Mouse (Mus musculus) retina, embryonic 14.5 days (tissue): ENCODE results near the gene Pold2.

Experiments used
- DNase-seq: peaks from one replicate; pipeline ENCODE4 v3.0.0-alpha.2; 2015; ENCODE audit warnings: low spot score

The Pold2 gene

DNA sequence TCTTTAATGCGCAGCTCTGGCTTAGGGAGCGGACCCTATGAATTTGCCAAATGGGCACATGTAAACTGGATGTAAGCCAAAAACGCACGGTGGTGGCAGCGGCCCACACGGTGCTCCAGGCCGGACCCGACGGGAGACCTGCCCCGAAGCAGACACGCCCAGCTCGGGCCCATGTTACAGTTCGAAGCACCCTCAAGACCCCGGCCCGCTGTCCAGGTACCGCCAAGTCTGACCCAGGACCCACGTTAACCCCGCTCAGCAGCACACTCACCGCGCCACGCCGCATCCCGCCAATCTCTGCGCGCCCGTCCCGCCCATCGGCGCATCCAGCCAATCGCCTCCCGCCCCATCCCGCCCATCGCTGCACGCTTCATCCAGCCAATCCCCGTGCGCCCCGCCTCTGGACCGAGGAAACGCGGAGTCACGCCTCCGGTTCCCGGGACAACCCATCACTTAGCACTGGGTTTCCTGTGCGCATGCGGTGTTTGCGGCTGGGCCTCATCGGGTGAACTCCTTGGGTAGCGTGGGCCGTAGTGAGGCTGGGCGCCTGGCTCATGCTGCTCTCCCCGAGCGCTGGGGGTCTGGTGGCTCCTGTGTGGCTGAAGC, at the start of gene Pold2:
Gene Pold2 (minus strand): TSS at position 372 of the 606 bp plus-strand sequence.
- DNase-seq: peak; percentile 97

DNA sequence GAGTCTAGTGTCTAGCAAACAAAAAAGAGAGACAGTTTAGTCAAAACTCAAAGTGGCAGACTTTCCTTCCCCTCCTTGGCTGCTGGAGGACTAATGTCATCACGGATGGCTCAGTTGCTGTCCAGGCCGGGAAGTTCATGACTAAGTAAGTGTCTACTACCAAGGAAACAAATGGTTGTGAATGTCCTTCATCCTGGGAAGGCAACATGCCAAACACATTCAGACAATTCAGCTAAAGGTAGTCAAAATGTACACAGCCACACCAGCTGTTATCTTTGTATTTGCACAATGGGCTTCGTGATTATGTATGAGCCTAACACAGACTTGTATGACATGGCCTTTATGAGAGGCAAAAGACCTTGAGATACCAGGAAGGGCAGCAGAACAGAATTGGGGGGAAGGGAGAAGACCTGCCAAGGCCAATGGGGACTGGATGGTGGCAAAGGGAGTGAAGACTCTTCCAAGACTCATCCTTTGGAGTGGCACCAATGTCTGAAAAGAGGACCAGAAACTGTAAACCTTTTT, 48.7 kb upstream of the Pold2 start:
- DNase-seq: no peak

DNA sequence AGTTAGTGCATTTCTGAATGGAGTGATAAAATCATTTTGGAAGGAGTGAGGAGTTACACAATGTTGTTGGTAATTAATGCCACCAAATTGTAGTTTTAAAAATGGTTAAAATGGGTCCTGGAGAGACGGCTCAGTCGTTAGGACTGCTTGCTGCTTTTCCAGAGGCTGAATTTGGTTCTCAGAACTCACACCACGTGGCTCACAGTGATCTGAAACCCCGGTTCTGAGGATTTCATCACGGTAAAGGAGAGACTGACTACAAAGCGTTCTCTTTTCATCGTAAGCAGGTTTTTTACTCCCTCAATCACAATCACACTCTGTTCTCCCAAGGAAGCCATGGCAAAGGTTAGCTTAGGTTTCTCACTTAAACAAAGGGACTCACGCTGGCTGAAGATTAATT, 46.6 kb upstream of the Pold2 start:
- no peak for DNase-seq

DNA sequence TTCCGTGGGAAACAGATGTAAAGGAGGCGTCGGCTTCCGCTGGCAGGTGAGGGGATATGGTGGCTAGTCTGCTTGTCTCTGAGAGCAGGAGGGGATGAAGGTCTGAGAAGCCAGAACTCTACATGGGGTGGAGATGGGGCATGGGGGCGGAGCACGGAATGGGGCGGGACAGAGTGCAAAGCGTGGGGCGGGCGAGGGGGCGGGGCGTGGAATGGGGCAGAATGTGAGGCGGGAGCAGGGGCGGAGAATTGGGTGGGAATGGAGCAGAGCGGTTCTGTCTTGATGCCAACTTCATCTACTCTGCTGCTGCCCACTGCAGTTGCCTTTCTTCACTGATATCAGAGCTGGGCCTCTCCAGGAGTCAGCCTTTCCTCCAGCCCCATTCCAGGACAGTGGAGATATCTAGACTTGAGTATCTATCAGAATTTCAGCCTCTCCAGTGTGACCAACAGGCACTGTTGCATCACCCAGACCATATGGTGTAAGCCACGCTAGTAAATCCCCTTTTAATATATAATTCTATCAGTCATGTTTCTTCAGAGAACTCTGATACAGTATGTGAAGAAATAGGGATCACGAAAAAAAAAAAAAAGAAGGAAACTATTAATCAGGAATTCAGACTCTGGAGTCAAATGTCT, 42.4 kb upstream of the Pold2 start:
- no peak for DNase-seq

DNA sequence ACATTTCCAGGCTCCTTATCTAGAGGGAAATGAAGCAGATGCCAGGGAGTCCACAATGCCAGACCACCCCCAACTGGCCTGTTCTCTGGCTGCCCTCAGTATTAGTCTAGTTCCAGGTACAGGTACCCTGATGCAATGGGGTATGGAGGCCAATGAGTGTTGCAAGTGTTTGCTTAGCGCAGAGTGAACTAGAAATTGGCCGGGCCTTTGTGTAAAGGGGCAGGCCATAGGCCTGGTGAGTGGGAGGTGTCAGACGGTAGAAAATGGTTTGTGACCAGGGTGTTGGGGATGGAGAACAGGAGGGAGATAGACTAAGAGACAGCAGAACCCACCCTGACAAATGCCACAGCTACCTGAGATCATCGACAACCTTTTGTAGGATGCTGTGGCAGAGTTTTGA, 41.5 kb upstream of the Pold2 start:
- DNase-seq: no peak

DNA sequence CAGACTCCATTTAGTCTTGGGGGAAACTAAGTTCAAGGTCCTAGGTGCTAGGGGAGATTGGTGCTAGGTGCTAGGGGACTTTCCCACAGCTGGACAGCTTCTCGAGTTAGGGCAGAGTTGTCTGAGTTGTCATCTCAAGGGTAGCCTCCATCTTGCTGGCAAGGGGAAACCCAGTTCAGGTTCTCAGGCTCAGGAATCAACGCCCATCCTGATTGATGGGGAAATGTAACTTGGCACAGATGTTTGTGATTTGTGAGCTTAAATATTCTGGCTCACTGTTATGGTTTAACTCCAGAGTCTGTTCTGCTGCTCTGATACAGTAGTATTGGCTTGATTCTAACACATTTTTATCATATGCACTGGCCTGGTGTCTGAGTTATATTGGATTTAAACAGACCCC, 40.0 kb upstream of the Pold2 start:
- DNase-seq: no peak

DNA sequence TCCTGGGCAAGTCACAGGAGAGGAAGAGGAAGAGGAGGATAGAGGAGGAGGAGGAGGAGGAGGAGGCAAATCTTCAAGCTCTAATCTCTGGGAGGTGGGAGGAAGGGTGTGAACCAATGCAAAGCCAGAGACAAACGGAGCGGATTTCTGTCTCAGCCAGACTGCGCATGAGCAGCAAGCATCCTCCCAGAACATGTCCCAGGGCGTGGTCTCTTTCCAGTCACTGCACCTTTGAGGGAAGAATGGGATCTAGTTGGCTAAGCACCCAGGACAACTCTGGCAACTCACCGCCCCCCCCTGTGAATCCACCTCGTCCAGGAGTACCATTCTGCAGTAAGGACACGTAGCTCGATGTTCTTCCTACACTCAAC, 38.1 kb upstream of the Pold2 start:
- no peak for DNase-seq

DNA sequence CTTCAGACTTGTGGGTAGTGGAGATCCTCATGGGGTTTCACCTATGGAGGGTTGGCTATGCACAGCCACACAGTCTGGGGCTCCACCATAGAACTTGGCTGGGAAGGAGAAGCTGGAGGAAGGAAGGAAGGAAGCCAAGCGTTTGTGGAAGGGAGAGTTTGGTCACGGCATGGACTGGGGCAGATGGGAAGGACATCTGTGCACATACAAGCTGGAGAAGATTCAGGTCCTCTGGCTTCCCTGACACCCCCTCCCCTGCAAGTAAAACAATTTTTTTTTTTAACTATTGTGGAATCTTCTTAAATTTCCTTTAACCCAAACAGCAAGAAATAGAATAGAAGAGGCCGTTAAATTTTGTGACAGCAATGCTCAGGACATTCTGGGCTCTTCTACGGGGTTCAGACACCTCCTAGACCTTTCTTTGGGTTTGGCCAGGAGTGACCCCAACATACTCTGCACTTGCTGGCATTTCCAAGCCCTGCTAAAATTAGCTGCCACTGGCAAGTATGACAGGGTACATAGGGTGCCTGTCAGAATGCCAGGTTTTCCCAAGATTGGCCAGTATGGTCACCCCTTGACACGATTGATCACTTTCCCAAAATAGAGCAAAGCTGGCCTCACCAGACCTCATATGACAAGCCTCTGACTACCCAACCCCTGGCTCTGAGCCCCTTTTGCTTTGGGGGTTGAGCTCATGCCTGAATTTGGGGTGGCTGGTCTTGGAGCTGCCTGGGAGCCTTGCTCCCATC, 37.5 kb upstream of the Pold2 start:
- no peak for DNase-seq

DNA sequence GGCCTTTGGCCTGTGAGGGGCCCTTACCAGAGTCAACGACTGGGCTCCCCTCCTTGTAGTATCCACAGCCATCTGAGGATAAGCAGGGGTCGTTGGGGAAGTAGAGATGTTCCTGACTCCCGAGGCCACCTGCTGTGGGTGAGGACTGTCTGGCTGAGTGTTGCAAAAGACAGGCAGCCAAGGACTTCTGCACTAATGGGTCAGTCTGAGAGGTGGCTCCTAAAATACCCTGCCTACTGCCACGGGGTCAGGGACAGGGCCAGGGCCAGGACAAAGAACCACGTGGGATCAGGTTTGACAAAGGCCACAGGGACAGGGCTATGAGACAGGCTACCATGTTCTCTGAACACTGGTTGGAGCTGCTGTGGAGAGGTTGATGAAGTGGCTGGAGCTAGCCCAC, 36.8 kb upstream of the Pold2 start:
- DNase-seq: no peak

DNA sequence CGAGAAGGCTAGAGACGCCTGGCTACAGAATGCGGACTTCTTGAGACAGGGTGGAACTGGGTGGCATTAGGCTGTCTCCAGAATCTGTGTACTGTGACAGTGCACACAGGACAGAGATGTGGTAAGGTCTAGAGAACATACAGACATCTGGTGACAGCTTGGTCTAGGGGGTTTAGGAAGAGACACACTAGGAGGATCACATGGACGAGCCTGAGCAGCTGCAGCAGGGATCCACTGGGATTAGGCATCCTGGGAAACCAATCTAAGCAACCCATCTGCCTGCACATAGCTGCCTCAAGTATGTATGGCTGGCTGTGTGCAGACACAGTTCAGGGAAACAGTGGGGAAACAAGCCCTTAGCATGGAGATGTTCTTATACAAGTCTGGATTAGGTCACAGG, 35.8 kb upstream of the Pold2 start:
- peak; percentile 45 for DNase-seq

DNA sequence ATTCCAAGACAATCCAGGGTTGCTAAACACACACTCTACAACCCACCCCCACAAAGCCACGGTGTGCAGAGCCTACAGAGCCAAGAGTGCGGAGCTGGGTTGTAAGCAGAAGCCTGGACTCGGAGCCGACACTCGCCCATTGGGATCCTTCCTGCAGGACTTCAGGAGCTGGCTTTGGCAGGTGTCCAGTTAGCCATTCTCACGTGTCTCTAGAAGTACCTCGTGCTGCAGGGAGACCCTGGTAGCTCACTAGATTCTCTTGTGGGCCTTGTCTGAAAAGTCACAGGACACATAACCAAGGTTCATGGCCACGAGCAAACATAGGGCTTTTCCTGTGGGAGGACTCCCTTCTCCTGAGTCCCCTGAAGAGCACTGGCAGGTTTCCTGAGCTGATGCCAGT, 35.2 kb upstream of the Pold2 start:
- DNase-seq: no peak

DNA sequence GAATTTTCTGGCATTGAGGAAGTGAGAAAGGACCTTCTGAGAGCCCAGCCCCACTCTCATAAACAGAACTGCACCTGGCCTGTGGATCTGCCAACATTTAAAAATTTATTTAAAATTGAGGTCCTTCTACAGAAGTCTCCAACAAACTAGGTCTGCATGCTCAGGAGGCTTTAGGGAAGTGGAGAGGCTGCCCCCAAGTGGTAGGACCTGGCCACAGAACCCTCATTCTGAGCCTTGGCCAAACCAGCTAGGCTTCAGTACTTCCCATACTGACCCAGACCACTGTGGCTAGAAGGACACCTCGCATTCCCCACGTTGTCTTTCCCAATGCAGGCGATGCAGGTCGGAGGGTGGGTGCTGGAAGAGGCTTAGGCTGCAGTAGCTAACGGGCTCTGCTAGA, 34.5 kb upstream of the Pold2 start:
- peak; percentile 75 for DNase-seq

DNA sequence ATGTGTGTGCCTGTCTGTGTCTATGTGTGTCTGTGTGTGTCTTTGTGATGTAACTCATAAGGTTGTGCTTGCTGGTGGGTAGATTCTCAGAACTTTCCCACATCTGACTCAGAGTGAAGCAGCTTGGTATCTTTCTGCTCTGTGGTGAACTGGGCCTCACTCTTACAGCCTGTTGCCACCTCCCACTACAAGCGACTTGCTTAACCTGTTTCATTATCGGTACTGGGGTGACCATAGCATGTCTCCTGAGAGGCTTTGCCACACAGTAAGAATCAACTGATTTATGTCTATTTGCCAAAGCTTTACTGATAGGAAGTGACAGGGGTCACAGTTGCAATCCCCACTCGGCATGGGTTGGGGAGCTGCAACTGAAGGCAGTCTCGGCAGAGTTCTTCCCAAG, 30.6 kb upstream of the Pold2 start:
- DNase-seq: no peak

DNA sequence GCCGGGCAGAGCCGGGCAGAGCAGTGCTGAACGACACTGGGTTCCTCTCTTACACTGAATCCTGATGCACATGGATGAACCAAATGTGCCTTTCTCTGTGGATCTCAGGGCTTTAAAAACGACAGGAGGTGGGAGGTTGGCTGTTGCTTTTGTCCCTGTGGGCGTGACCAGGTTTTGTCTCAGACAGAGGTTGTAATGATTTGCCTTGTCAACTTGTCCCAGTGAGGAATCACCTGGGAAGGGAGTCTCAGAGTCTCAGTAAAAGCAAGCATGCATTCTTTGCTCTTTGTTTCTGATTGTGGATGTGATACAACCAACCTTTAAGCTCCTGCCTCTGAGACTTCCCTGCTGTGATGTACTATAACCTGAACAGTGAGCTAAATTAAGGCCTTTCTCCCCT, 29.0 kb upstream of the Pold2 start:
- no peak for DNase-seq

DNA sequence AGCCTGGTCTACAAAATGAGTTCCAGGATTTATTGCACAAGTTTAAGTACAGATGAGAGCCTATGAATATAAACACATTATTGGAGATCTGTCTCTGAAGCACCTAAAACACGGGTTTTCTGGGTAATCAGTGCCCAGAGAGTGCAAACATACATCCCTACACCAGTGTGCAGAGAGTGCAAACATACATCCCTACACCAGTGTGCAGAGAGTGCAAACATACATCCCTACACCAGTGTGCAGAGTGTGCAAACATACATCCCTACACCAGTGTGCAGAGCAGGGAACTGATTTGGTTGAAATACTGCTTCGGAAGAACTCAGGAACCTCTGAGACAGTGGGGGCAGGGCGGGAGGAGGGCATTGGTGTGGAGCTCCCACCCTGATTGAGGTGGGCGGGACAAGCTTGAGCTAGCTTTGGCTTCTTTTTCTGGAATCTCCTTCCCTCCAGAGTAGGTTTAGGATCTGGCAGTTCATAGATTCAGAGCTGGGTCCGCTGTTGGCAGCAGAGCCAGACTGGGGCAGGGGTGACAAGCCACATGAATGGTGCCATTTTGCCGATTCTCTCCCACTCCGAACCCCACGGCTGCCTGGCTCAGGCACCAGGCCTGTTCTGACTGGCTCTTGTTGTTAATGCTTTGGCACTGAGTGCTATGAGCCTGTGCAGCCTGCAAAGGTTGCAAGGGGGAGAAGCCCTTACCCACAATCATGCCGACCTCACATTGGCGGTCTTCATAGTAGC, 27.9 kb upstream of the Pold2 start:
- DNase-seq: no peak

DNA sequence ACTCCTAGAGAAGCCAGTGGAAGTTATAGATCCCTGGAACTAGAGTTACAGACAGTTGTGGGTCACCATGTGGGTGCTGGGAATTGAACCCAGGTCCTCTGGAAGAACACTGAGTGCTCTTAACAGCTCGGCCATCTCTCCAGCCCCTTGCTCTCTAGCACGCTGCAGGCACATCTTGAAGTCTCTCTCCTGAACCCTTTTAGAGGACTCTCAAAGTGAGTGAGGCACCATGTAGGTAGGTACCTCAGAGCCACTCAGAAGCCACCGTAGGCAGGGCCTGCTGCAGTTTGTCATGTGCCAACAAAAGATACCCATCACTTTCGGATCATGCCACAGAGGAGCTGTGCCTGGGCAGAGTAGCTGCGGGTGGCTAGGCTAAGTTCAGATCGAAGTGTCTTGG, 26.8 kb upstream of the Pold2 start:
- DNase-seq: no peak

DNA sequence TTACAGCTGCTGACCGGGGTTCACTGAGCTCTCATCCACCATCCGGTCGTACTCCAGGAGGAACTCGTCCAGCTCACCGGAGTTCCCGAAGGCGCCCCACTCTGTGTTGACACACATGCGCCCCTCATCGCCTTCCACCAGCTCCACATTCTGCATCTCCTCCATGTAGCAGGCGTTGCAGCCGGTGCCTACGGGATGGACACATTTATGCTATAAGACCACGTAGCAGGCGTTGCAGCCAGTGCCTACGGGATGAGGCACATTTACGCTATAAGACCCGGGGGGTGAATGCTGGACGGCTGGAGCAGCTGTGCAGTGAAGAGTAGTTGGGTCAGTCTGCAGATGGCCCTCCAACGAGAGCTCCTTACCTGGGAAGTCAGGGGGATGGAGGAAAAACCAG, 26.3 kb upstream of the Pold2 start:
- DNase-seq: no peak

DNA sequence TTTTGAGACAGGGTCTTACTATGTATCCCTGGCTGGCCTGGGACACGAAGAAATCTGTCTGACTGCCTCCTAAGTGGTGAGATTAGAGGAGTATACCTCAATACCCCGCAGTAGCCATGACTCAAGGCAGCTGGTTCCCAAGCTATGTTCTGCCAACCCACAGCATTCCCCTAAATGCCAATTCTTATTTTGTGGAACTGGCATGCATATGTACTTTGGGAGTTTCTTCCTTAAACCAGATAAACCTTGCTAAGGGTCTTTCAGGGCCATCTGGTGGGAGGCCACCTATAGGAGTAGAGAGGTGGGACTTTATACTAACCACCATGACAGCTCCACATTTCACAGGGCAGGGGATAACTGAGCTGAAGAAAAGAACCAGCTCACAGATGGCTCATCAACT, 25.8 kb upstream of the Pold2 start:
- no peak for DNase-seq

DNA sequence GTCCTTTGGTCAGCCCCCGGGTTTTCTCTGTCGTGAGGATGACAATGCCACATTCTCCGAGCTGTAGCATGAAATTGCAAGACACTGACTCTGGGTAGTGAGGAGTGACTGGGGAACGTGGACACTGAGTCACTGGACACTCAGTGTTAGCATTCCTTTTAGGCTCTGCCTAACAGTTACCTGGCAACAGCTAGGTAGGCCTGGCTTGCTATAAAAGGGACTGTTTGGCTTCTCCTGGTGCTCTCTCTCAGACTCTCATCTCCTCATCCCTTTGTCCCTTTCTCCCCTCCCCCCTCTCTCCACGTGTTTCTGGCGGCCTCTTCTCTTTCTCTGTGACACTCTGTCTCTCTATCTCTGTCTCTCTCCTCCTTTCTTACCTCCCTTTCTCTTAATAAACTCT, 24.3 kb upstream of the Pold2 start:
- no peak for DNase-seq

DNA sequence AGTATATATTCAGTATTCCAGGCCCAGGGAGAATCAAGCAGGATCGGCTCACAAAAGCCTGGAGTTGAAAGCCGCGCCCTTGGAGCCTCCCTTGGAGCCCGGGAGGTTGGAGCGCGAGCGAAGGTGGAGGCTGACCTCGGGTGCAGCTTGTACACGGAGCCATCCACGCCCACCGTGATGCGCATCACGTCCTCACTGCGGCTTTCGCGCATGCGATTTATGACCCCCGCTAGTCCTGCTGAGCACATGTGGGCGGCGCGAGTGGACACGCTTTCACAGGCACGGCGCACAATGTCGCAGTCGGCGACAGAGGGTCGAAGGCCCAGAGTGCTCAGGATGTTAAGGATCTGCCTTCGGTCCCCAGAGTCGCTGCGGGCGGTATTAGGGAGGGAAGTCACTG, 23.9 kb upstream of the Pold2 start:
- peak; percentile 78 for DNase-seq

DNA sequence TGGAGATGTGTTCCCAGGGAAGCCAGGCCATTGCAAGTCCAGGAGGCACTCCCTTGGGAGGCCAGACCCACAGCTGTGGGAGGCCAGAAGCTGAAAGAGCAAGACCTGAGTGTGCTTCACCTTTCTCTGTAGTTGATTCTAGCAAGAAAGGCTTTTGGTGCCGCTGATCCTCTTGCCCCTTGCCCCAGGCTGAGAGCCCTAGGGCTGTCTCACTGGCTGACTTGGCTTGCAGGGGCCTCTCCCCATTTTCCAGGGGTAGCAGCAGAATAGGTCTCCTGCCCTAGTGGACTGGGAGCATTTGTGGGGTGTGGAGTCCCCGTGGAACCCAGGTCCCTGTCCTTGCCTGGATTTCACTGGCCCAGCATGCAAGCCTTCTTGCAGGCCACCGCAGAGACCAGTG, 23.2 kb upstream of the Pold2 start:
- no peak for DNase-seq

DNA sequence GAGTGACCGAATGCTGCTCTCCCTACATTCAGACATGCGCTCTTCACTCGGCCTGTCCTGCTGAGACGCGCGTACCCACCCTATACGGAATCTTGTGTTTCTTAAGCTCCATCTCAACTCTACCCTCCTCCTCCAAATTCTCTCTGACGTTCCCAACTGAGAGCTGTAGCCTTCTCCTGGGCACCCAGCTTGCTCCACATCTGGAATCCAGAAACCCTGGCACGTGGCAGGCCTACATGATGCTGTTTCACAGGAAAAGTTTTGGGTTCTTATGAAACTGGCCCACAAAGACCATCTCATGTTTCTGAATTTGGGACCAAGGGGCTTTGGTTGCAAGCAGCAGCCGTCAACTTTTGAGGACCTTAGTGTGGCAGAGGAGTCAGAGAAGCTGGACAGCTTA, 21.2 kb upstream of the Pold2 start:
- DNase-seq: no peak

DNA sequence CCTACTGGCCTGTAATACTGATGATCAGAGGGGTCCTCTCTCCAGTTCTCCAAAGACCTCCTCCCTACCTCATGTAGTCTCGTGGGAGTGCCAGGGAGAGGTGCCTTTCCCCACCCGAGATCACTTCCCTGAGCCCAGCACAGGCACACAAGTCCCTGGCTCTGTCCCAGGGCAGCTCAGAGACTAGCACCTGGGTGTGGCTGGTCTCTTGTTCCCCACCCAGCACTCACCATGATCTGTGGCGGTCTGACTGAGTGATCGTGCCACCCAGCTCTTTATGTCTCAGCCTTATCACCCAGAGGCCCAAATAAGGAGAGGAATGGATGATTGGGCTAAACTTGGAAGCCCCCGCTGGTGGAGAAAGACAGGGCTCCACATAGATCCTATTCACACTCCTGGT, 20.4 kb upstream of the Pold2 start, which contains the start of gene Myl7:
Gene Myl7 (minus strand): TSS at position 252 of the 400 bp plus-strand sequence.
- DNase-seq: no peak
